Mouse (Mus musculus) layer of hippocampus, adult 9-10 months (tissue): ENCODE measurements at regions not wholly inside any gene's neighbourhood (a gene's known extent, or its start where the extent isn't known, plus 50 kb on each side); places are given as distances from the start of the nearest gene placed in this dataset.

Experiments
- DNase-seq: peaks from one replicate; pipeline ENCODE4 v3.0.0; 2022; ENCODE audit warnings: low spot score

- no peak for DNase-seq
Observed at GRCm38 (mm10) chr2:116979561-116980391, 101.3 kb downstream of the Tmco5 start.

GRCm38 (mm10) chr2:116980692-116981091, 102.2 kb downstream of the Tmco5 start:
- no peak for DNase-seq

- no peak for DNase-seq
Observed at GRCm38 (mm10) chr2:116983351-116983750, 104.9 kb downstream of the Tmco5 start.

GRCm38 (mm10) chr2:116983821-116984351, 105.4 kb downstream of the Tmco5 start:
- no peak for DNase-seq

GRCm38 (mm10) chr2:116984597-116984996, 106.1 kb downstream of the Tmco5 start:
- no peak for DNase-seq

- DNase-seq, result no peak
Observed at GRCm38 (mm10) chr2:116985549-116985948, 107.1 kb downstream of the Tmco5 start.

- DNase-seq, result no peak
Observed at GRCm38 (mm10) chr2:116988953-116989674, 110.6 kb downstream of the Tmco5 start.

GRCm38 (mm10) chr2:116990106-116990505, 111.6 kb downstream of the Tmco5 start:
- DNase-seq, result no peak

- DNase-seq, result no peak
Observed at GRCm38 (mm10) chr2:116991561-116992042, 113.1 kb downstream of the Tmco5 start.

- no peak for DNase-seq
Observed at GRCm38 (mm10) chr2:116993724-116994123, 115.2 kb downstream of the Tmco5 start.

GRCm38 (mm10) chr2:116996302-116996701, 117.8 kb downstream of the Tmco5 start:
- DNase-seq, result no peak

- DNase-seq, result no peak
Observed at GRCm38 (mm10) chr2:116998822-116999221, 120.3 kb downstream of the Tmco5 start.

- DNase-seq, result no peak
Observed at GRCm38 (mm10) chr2:116999592-116999991, 121.1 kb downstream of the Tmco5 start.

GRCm38 (mm10) chr2:117003976-117004375, 117.2 kb upstream of the Spred1 start:
- no peak for DNase-seq

GRCm38 (mm10) chr2:117006846-117007245, 114.3 kb upstream of the Spred1 start:
- DNase-seq, result no peak

GRCm38 (mm10) chr2:117008922-117009321, 112.3 kb upstream of the Spred1 start:
- no peak for DNase-seq

GRCm38 (mm10) chr2:117010001-117010400, 111.2 kb upstream of the Spred1 start:
- DNase-seq, result no peak

GRCm38 (mm10) chr2:117010942-117011341, 110.2 kb upstream of the Spred1 start:
- no peak for DNase-seq

GRCm38 (mm10) chr2:117017921-117018651, 103.1 kb upstream of the Spred1 start:
- DNase-seq, result no peak

GRCm38 (mm10) chr2:117018917-117019538, 102.1 kb upstream of the Spred1 start:
- no peak for DNase-seq

- DNase-seq, result no peak
Observed at GRCm38 (mm10) chr2:117019552-117019951, 101.6 kb upstream of the Spred1 start.

GRCm38 (mm10) chr2:117021787-117022186, 99.4 kb upstream of the Spred1 start:
- no peak for DNase-seq
